Mouse (Mus musculus) forebrain, embryonic 16.5 days (tissue): ENCODE results near the gene Nwd1. TPM values are rescaled to one million over a fixed set of nuclear protein-coding genes. Genes with fewer than 3 reads are reported as not detected.

Source experiments
- microRNA-seq: library from miRNA; unstranded; fragments of <30 nt; microRNA quantifications from one replicate; pipeline ENCODE4, GENCODE M21; 2017
- polyA plus RNA-seq: library from polyadenylated mRNA; unstranded; fragments of >200 nt; fragmentation: Nextera tagmentation; extraction: Ambion mirVana; gene quantifications from 2 replicates; pipeline ENCODE4 v1.2.1, GENCODE M21; 2015

Nwd1 gene
- polyA plus RNA-seq, 1 experiment from 2014 or later = 2.0 TPM

Small RNAs within 50 kb of the gene (microRNA-seq; reads per million reads assigned to microRNA genes)
- not detected for gene Gm26237

Other genes with a start within 250 kb of the Nwd1 start
- gene Eps15l1, start 225.3 kb upstream of the Nwd1 start, polyA plus RNA-seq = 67.3 and 68.0 TPM in 2 replicates
- gene Calr3, start 202.8 kb upstream of the Nwd1 start, polyA plus RNA-seq = 1.1 and 1.3 TPM in 2 replicates
- 21.4 and 24.5 TPM in 2 replicates for gene 1700030K09Rik, start 202.8 kb upstream of the Nwd1 start, polyA plus RNA-seq
- 48.2 and 58.2 TPM in 2 replicates for gene Cherp, start 171.5 kb upstream of the Nwd1 start, polyA plus RNA-seq
- gene Slc35e1, start 154.1 kb upstream of the Nwd1 start, polyA plus RNA-seq = 9.8 and 10.2 TPM in 2 replicates
- gene Med26, start 98.4 kb upstream of the Nwd1 start, polyA plus RNA-seq = 19.9 and 21.6 TPM in 2 replicates
- gene Smim7, start 75.6 kb upstream of the Nwd1 start, polyA plus RNA-seq = 129 and 139 TPM in 2 replicates
- gene Tmem38a, start 74.7 kb upstream of the Nwd1 start, polyA plus RNA-seq = 18.2 and 19.6 TPM in 2 replicates
- gene Sin3b, start 76.6 kb downstream of the Nwd1 start, polyA plus RNA-seq = 192 and 208 TPM in 2 replicates
- 0.19 and 0.41 TPM in 2 replicates for gene F2rl3, start 115.2 kb downstream of the Nwd1 start, polyA plus RNA-seq